Mouse (Mus musculus): ENCODE measurements at regions not wholly inside any gene's neighbourhood (a gene's known extent, or its start where the extent isn't known, plus 50 kb on each side); places are given as distances from the start of the nearest gene placed in this dataset.
"Not testable (repeated sequence)": the region's sequence is repeated elsewhere in the genome, so short reads cannot be mapped to it uniquely, and the experiment has no call there.

- H3K9ac ChIP-seq (ENCODE audit: low read depth, low read length): no peak overlapping the region
- ATAC-seq (ENCODE audit: low read depth): no peak
- H3K27me3 ChIP-seq (replicated peaks; ENCODE audit: control insufficient read depth, insufficient read depth, low read length): no peaks in the 10 kb centered on the region
- DNase-seq (ENCODE audit: low spot score): no peak
- 61% methylated on average over 1 of the region's 1 CpGs for WGBS
- H3K36me3 ChIP-seq (ENCODE audit: control insufficient read depth, insufficient read depth, low read length): no peaks in the 10 kb centered on the region
- H3K4me1 ChIP-seq (ENCODE audit: control insufficient read depth, insufficient read depth, low read length): 0 out of 2 replicates have a peak, but pooled peaks cover 3% of the 10 kb centered on the region
- no peak overlapping the region for H3K27ac ChIP-seq (replicated peaks; ENCODE audit: low read depth, low read length)
- no peaks in the 10 kb centered on the region for H3K9me3 ChIP-seq (ENCODE audit: control insufficient read depth, low read length)
- no peak overlapping the region for H3K4me2 ChIP-seq (ENCODE audit: low read depth, low read length)
- no peak overlapping the region for H3K4me3 ChIP-seq (ENCODE audit: low read depth, low read length)
Measured at GRCm38 (mm10) chr12:45562637-45563220, 488.2 kb upstream of the Stxbp6 start.

GRCm38 (mm10) chr12:45561889-45562288 is 487.4 kb upstream of the Stxbp6 start:
- no peak overlapping the region for H3K4me3 ChIP-seq (ENCODE audit: low read depth, low read length)
- no peak overlapping the region for H3K4me2 ChIP-seq (ENCODE audit: low read depth, low read length)
- no peak for DNase-seq (ENCODE audit: low spot score)
- ATAC-seq (ENCODE audit: low read depth): no peak
- H3K9ac ChIP-seq (ENCODE audit: low read depth, low read length): no peak overlapping the region
- no peaks in the 10 kb centered on the region for H3K9me3 ChIP-seq (ENCODE audit: control insufficient read depth, low read length)
- H3K27ac ChIP-seq (replicated peaks; ENCODE audit: low read depth, low read length): no peak overlapping the region
- no peaks in the 10 kb centered on the region for H3K36me3 ChIP-seq (ENCODE audit: control insufficient read depth, insufficient read depth, low read length)
- H3K4me1 ChIP-seq (ENCODE audit: control insufficient read depth, insufficient read depth, low read length): 0 out of 2 replicates have a peak, but pooled peaks cover 3% of the 10 kb centered on the region
- no peaks in the 10 kb centered on the region for H3K27me3 ChIP-seq (replicated peaks; ENCODE audit: control insufficient read depth, insufficient read depth, low read length)
- WGBS: 69% methylated on average over 11 of the region's 11 CpGs

- Histone ChIP-seq H3K36me3 (ENCODE audit: control insufficient read depth, insufficient read depth, low read length) (no peaks in the 10 kb centered on the region), H3K27me3 (replicated peaks; ENCODE audit: control insufficient read depth, insufficient read depth, low read length) (no peaks in the 10 kb centered on the region), H3K9ac (ENCODE audit: low read depth, low read length) (no peak overlapping the region), H3K4me3 (ENCODE audit: low read depth, low read length) (no peak overlapping the region), H3K9me3 (ENCODE audit: control insufficient read depth, low read length) (no peaks in the 10 kb centered on the region), H3K4me2 (ENCODE audit: low read depth, low read length) (no peak overlapping the region), H3K4me1 (ENCODE audit: control insufficient read depth, insufficient read depth, low read length) (0 out of 2 replicates have a peak, but pooled peaks cover 3% of the 10 kb centered on the region), H3K27ac (replicated peaks; ENCODE audit: low read depth, low read length) (no peak overlapping the region)
- WGBS: 29% methylated on average over 1 of the region's 1 CpGs
- ATAC-seq (ENCODE audit: low read depth) (no peak), DNase-seq (ENCODE audit: low spot score) (no peak)
Measured at GRCm38 (mm10) chr12:45561362-45561761, 486.9 kb upstream of the Stxbp6 start.

- H3K27ac ChIP-seq (replicated peaks; ENCODE audit: low read depth, low read length); H3K4me3 ChIP-seq (ENCODE audit: low read depth, low read length); H3K4me2 ChIP-seq (ENCODE audit: low read depth, low read length); ATAC-seq (ENCODE audit: low read depth); H3K4me1 ChIP-seq (ENCODE audit: control insufficient read depth, insufficient read depth, low read length); H3K9ac ChIP-seq (ENCODE audit: low read depth, low read length); H3K9me3 ChIP-seq (ENCODE audit: control insufficient read depth, low read length); H3K27me3 ChIP-seq (replicated peaks; ENCODE audit: control insufficient read depth, insufficient read depth, low read length); DNase-seq (ENCODE audit: low spot score); H3K36me3 ChIP-seq (ENCODE audit: control insufficient read depth, insufficient read depth, low read length): not testable (repeated sequence)
- WGBS: 85% methylated on average over 5 of the region's 5 CpGs
Measured at GRCm38 (mm10) chr12:45549906-45550305, 475.4 kb upstream of the Stxbp6 start.

GRCm38 (mm10) chr12:45519554-45519953 is 445.0 kb upstream of the Stxbp6 start:
- no peak overlapping the region for H3K9ac ChIP-seq (ENCODE audit: low read depth, low read length)
- no peak overlapping the region for H3K4me3 ChIP-seq (ENCODE audit: low read depth, low read length)

DNA sequence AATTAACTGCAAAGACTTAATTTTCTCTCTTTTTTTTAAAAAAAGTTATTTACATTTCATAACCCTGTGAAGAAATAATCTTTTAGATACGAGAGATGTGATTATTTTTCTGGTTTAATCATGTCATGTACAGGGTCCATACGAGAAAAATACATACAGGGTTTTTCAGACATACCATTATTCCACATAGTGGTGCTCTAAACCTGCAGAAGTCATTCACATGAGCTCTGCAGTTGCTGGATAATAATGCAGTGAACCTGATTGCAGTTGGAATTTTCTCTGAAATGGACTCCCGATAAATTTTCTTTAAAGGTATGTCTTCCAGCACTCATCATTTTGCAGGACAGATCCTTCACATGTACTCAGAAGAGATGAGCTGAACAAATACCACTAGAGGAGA is 439.9 kb upstream of the Stxbp6 start:
- DNase-seq (ENCODE audit: low spot score): no peak
- ATAC-seq (ENCODE audit: low read depth): no peak
- Histone ChIP-seq H3K4me3 (ENCODE audit: low read depth, low read length) (no peak overlapping the region), H3K27me3 (replicated peaks; ENCODE audit: control insufficient read depth, insufficient read depth, low read length) (no peaks in the 10 kb centered on the region), H3K36me3 (ENCODE audit: control insufficient read depth, insufficient read depth, low read length) (no peaks in the 10 kb centered on the region), H3K4me1 (ENCODE audit: control insufficient read depth, insufficient read depth, low read length) (no peaks in the 10 kb centered on the region), H3K4me2 (ENCODE audit: low read depth, low read length) (no peak overlapping the region), H3K27ac (replicated peaks; ENCODE audit: low read depth, low read length) (no peak overlapping the region), H3K9me3 (ENCODE audit: control insufficient read depth, low read length) (no peaks in the 10 kb centered on the region), H3K9ac (ENCODE audit: low read depth, low read length) (no peak overlapping the region)
- 69% methylated on average over 3 of the region's 3 CpGs for WGBS

More at GRCm38 (mm10) chr12:45519554-45519953, 445.0 kb upstream of the Stxbp6 start:
- DNase-seq (ENCODE audit: low spot score): no peak
- Histone ChIP-seq H3K27me3 (replicated peaks; ENCODE audit: control insufficient read depth, insufficient read depth, low read length) (no peaks in the 10 kb centered on the region), H3K36me3 (ENCODE audit: control insufficient read depth, insufficient read depth, low read length) (no peaks in the 10 kb centered on the region), H3K4me2 (ENCODE audit: low read depth, low read length) (no peak overlapping the region), H3K9me3 (ENCODE audit: control insufficient read depth, low read length) (no peaks in the 10 kb centered on the region), H3K4me1 (ENCODE audit: control insufficient read depth, insufficient read depth, low read length) (no peaks in the 10 kb centered on the region), H3K27ac (replicated peaks; ENCODE audit: low read depth, low read length) (no peak overlapping the region)
- ATAC-seq (ENCODE audit: low read depth): no peak

DNA sequence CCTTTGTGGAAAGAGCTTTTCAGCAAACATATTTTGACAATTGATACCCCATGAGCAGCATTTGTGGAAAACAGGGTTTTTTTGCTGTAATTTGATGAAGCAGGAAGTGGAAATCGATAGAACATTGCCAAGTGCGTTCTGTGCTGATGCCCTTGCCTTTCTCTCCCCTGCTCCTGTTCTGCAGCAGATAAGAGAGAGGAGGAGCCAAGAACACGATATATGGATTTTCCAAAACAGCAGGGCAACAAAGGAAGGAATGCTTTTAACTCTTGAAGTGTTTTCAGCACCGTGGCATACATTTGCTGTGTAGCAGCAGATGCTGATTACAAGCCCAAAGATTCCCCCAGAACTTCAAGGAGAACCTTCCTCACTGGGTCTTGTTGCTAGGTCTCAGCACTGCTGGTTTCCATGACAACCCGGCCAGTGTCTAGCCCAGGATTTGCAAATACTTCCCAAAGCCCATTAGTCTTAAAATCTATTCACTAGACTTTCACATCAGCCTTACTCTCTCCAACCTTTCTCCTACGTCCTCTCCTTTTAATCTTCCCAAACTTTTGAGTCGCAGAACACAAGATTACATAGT is 433.0 kb upstream of the Stxbp6 start:
- Histone ChIP-seq H3K4me1 (ENCODE audit: control insufficient read depth, insufficient read depth, low read length) (no peaks in the 10 kb centered on the region), H3K36me3 (ENCODE audit: control insufficient read depth, insufficient read depth, low read length) (no peaks in the 10 kb centered on the region), H3K9ac (ENCODE audit: low read depth, low read length) (no peak overlapping the region), H3K27ac (replicated peaks; ENCODE audit: low read depth, low read length) (no peak overlapping the region), H3K27me3 (replicated peaks; ENCODE audit: control insufficient read depth, insufficient read depth, low read length) (no peaks in the 10 kb centered on the region), H3K9me3 (ENCODE audit: control insufficient read depth, low read length) (no peaks in the 10 kb centered on the region), H3K4me2 (ENCODE audit: low read depth, low read length) (no peak overlapping the region), H3K4me3 (ENCODE audit: low read depth, low read length) (no peak overlapping the region)
- 45% methylated on average over 7 of the region's 7 CpGs for WGBS
- DNase-seq (ENCODE audit: low spot score): no peak
- no peak for ATAC-seq (ENCODE audit: low read depth)

GRCm38 (mm10) chr12:45499834-45500233 is 425.3 kb upstream of the Stxbp6 start:
- DNase-seq (ENCODE audit: low spot score): no peak
- no peaks in the 10 kb centered on the region for H3K4me1 ChIP-seq (ENCODE audit: control insufficient read depth, insufficient read depth, low read length)
- no peak overlapping the region for H3K9ac ChIP-seq (ENCODE audit: low read depth, low read length)
- H3K36me3 ChIP-seq (ENCODE audit: control insufficient read depth, insufficient read depth, low read length): no peaks in the 10 kb centered on the region
- H3K27me3 ChIP-seq (replicated peaks; ENCODE audit: control insufficient read depth, insufficient read depth, low read length): no peaks in the 10 kb centered on the region
- H3K4me2 ChIP-seq (ENCODE audit: low read depth, low read length): no peak overlapping the region
- 76% methylated on average over 6 of the region's 6 CpGs for WGBS
- H3K9me3 ChIP-seq (ENCODE audit: control insufficient read depth, low read length): no peaks in the 10 kb centered on the region
- H3K4me3 ChIP-seq (ENCODE audit: low read depth, low read length): no peak overlapping the region
- H3K27ac ChIP-seq (replicated peaks; ENCODE audit: low read depth, low read length): no peak overlapping the region
- no peak for ATAC-seq (ENCODE audit: low read depth)

DNA sequence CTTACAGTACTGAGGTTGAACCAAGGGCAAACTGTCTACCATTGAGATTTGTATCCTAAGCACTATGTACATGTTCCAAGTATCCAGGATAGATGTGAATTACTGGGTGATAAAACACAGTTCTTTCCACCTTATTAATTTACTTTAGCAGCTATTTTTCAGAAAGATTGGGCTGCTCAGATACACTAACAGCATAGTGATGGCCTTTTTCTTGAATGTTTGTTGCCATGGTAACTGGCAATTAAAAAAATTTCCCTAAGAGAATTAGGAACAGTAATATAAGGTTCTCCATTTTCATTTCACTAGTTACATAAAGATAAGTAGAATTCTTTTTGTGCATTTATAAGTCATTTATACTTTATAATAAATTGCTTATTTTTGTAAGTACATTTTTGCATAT is 423.7 kb upstream of the Stxbp6 start:
- Histone ChIP-seq H3K36me3 (ENCODE audit: control insufficient read depth, insufficient read depth, low read length) (no peaks in the 10 kb centered on the region), H3K27ac (replicated peaks; ENCODE audit: low read depth, low read length) (no peak overlapping the region), H3K4me2 (ENCODE audit: low read depth, low read length) (no peak overlapping the region), H3K27me3 (replicated peaks; ENCODE audit: control insufficient read depth, insufficient read depth, low read length) (no peaks in the 10 kb centered on the region), H3K9me3 (ENCODE audit: control insufficient read depth, low read length) (no peaks in the 10 kb centered on the region), H3K9ac (ENCODE audit: low read depth, low read length) (no peak overlapping the region), H3K4me1 (ENCODE audit: control insufficient read depth, insufficient read depth, low read length) (no peaks in the 10 kb centered on the region), H3K4me3 (ENCODE audit: low read depth, low read length) (no peak overlapping the region)
- no peak for DNase-seq (ENCODE audit: low spot score)
- ATAC-seq (ENCODE audit: low read depth): no peak

Data from embryonic facial prominence, embryonic 14.5 days (tissue).